Comparison of ENCODE assay signal across 10 mouse cellular contexts in the genomic region with DNA sequence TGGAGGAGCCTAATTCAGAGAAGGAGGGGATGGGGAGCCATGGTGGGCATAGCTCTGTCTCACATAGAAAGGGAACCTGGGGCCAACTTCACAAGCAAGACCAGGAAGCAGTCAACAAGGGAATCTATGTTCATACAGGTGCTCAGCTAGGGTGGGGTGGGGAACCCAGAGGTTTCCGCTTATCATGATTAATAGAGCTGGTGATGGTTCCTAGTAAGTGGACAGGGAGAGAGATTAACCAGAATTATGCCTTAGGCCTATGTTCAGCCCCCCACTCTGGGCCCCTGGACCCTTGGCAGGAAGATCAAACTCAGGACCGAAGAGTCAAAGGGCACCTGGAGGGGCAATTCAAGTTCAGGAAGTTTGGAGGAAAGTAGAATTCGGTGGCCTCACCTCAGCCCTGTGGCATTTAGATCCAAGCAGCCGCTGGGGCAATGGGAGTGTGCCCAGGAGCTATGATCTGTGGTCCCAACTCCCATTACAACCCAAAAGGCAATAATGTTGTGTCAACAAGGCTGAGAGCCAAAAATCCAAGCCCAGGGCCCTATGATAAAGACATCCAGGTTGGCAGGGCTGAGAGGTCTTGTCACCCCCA. TPM values are rescaled to one million over a fixed set of nuclear protein-coding genes. Genes with fewer than 3 reads are reported as not detected.
DNase-seq lines count a peak whose midpoint lies in the region; ATAC-seq and TF ChIP-seq lines count a peak whose summit lies in the region.
"Had no signal": no experiment of that assay in that cellular context is flagged by ENCODE, and none has a peak within 500 bp of the region (broad histone marks: within the 10 kb centered on the region; RNA-seq: fewer than 3 reads in every experiment).

No protein-coding gene starts in this region.

- intact Hi-C loops in heart, postnatal 14 days (cut with DNase I): loop anchor here (10.0 kb wide), 1 partner anchor 818 kb away; a partner anchor contains a TSS

- H3K27ac ChIP-seq in heart, embryonic 11.5 days (ENCODE audit: low read depth, low read length): peak overlapping the region; percentile 76
- no peak overlapping the region for H3K27ac ChIP-seq in CH12.LX (ENCODE audit: insufficient read depth, low read depth)
- peak overlapping the region; percentile 86 for H3K27ac ChIP-seq in intestine, postnatal 0 days (ENCODE audit: low read depth, low read length)
- H3K27ac ChIP-seq in liver, embryonic 12.5 days: peak overlapping the region; percentile 90

- no peaks in the 10 kb centered on the region for H3K27me3 ChIP-seq in heart, embryonic 11.5 days (ENCODE audit: control insufficient read depth, insufficient read depth, low read length)
- H3K27me3 ChIP-seq in CH12.LX (replicated peaks): no peaks in the 10 kb centered on the region
- H3K27me3 ChIP-seq in intestine, postnatal 0 days (replicated peaks; ENCODE audit: control insufficient read depth, insufficient read depth, low read length): no peaks in the 10 kb centered on the region
- no peaks in the 10 kb centered on the region for H3K27me3 ChIP-seq in liver, embryonic 12.5 days (replicated peaks)

- H3K4me2 ChIP-seq in heart, embryonic 11.5 days: no peak overlapping the region
- no peak overlapping the region for H3K4me2 ChIP-seq in CH12.LX (ENCODE audit: insufficient read depth, low read depth, poor library complexity, severe bottlenecking)
- H3K4me2 ChIP-seq in intestine, postnatal 0 days (replicated peaks; ENCODE audit: low read depth): peak overlapping the region; percentile 58
- no peak overlapping the region for H3K4me2 ChIP-seq in liver, embryonic 12.5 days

- H3K4me3 ChIP-seq in heart, embryonic 11.5 days (ENCODE audit: low read depth, low read length): no peak overlapping the region
- H3K4me3 ChIP-seq in CH12.LX (replicated peaks in 1 of 3; ENCODE audit: low read depth in 2 of 3, low read length in 2 of 3, poor library complexity in 1 of 3): no peak overlapping the region
- H3K4me3 ChIP-seq in intestine, postnatal 0 days (ENCODE audit: low read depth, low read length): peak overlapping the region; percentile 31; the same call in 1 of the 2 replicates
- no peak overlapping the region for H3K4me3 ChIP-seq in liver, embryonic 12.5 days

- DNase-seq in heart, postnatal 14 days: no peak
- no peak for DNase-seq in CH12.LX (ENCODE audit: extremely low read depth)
- DNase-seq in urinary bladder, postnatal 10 days (ENCODE audit: low spot score): no peak
- no peak for DNase-seq in frontal cortex, postnatal 10 days (ENCODE audit: low spot score in 2 of 2)
- DNase-seq in urinary bladder, postnatal 36 days (ENCODE audit: low spot score in 2 of 2): no peak
- DNase-seq: cerebellum, postnatal 14 days had no signal

- no peak for ATAC-seq in heart, embryonic 11.5 days (replicated peaks; ENCODE audit: insufficient number of reproducible peaks, low FRiP score, low TSS enrichment)
- ATAC-seq in intestine, postnatal 0 days: 0 out of 2 replicates have a peak, but pooled peaks have one; percentile 1
- ATAC-seq in liver, embryonic 12.5 days: no peak
- ATAC-seq: inflammation-experienced regulatory T-cells, adult 6 months had no signal

- no peaks in the 10 kb centered on the region for H3K79me2 ChIP-seq in CH12.LX (replicated peaks; ENCODE audit: control insufficient read depth, extremely low read depth, insufficient read depth, poor library complexity, severe bottlenecking)

- H3K4me1 ChIP-seq in heart, embryonic 11.5 days (ENCODE audit: control insufficient read depth, insufficient read depth, low read length): peaks cover 16% of the 10 kb centered on the region
- H3K4me1 ChIP-seq in CH12.LX (ENCODE audit: control insufficient read depth in 1 of 2, insufficient read depth in 2 of 2): peaks cover 0 to 9% of the 10 kb centered on the region in 2 experiments; a peak in 2 of 4 replicates
- H3K4me1 ChIP-seq in intestine, postnatal 0 days (replicated peaks; ENCODE audit: control insufficient read depth, insufficient read depth, low read length): peaks cover 15% of the 10 kb centered on the region; the same call in 1 of the 2 replicates
- peaks cover 47% of the 10 kb centered on the region for H3K4me1 ChIP-seq in liver, embryonic 12.5 days

- WGBS in heart, embryonic 11.5 days (ENCODE audit: insufficient replicate concordance): 86% methylated on average over 4 of the region's 4 CpGs
- 36% methylated on average over 4 of the region's 4 CpGs for WGBS in intestine, postnatal 0 days
- 81% methylated on average over 4 of the region's 4 CpGs for WGBS in liver, embryonic 12.5 days (ENCODE audit: insufficient replicate concordance)

- TF ChIP-seq CTCF in CH12.LX (conservative IDR thresholded peaks at IDR 0.05 in 1 of 2, IDR thresholded peaks at IDR 0.05 in 1 of 2; ENCODE audit: low read depth in 2 of 2, low read length in 2 of 2): no peak
- no peak for TF ChIP-seq CTCF in intestine, postnatal 0 days (IDR thresholded peaks at IDR 0.05; ENCODE audit: low read depth)

- no peak overlapping the region for H3K9ac ChIP-seq in heart, embryonic 11.5 days (ENCODE audit: low read depth, low read length)
- no peak overlapping the region for H3K9ac ChIP-seq in CH12.LX (ENCODE audit: insufficient read depth, low read depth)
- 0 out of 2 replicates have a peak overlapping the region, but pooled peaks have one; percentile 11 for H3K9ac ChIP-seq in intestine, postnatal 0 days (ENCODE audit: low read depth, low read length)
- H3K9ac ChIP-seq in liver, embryonic 12.5 days: peak overlapping the region; percentile 60

- dilution Hi-C loops in CH12.LX (cut with MboI; ENCODE audit: extremely low pct_ligation_motif_present, extremely low pct_unique_long_range_greater_than_20kb, low sequenced_read_pairs): no loop called here

- no peak for TF ChIP-seq POLR2A in CH12.LX (IDR thresholded peaks at IDR 0.05; ENCODE audit: low read depth, low read length)

- in situ Hi-C loops in CH12.LX (cut with MboI; ENCODE audit: low pct_ligation_motif_present, low pct_unique_long_range_greater_than_20kb, low sequenced_read_pairs): no loop called here

- H3K36me3 ChIP-seq in heart, embryonic 11.5 days (ENCODE audit: control insufficient read depth, insufficient read depth, low read length): peaks cover 11% of the 10 kb centered on the region
- H3K36me3 ChIP-seq in CH12.LX (replicated peaks in 1 of 2; ENCODE audit: control insufficient read depth in 1 of 2, insufficient read depth in 1 of 2, low read length in 1 of 2): peaks cover 35 to 69% of the 10 kb centered on the region in 2 experiments
- H3K36me3 ChIP-seq in intestine, postnatal 0 days (ENCODE audit: control insufficient read depth, insufficient read depth): peaks cover 34% of the 10 kb centered on the region
- H3K36me3 ChIP-seq in liver, embryonic 12.5 days: peaks cover 44% of the 10 kb centered on the region

- TF ChIP-seq RAD21 in CH12.LX (IDR thresholded peaks at IDR 0.05; ENCODE audit: low read depth, low read length): no peak

- TF ChIP-seq EP300 in CH12.LX (IDR thresholded peaks at IDR 0.05; ENCODE audit: low read length): no peak

- H3K9me3 ChIP-seq in heart, embryonic 11.5 days (replicated peaks; ENCODE audit: control insufficient read depth, low read length): no peaks in the 10 kb centered on the region
- no peaks in the 10 kb centered on the region for H3K9me3 ChIP-seq in CH12.LX (replicated peaks; ENCODE audit: low read length)
- H3K9me3 ChIP-seq in intestine, postnatal 0 days (ENCODE audit: control insufficient read depth): no peaks in the 10 kb centered on the region
- H3K9me3 ChIP-seq in liver, embryonic 12.5 days (replicated peaks): no peaks in the 10 kb centered on the region

RNA-seq across cellular contexts. Expression of a gene that starts 0.5 kb away (rescaled TPM):
- 1.3 and 1.9 TPM in 2 replicates for polyA plus RNA-seq in heart, embryonic 11.5 days (2014; fragmentation: Nextera tagmentation; extraction: Ambion mirVana)
- 10 to 100 TPM in 1 of 2 experiments, 1 to 10 TPM in 1; 8.9 to 11.2 TPM for total RNA-seq in heart, postnatal 14 days (2021)
- total RNA-seq in CH12.LX (2012; rRNA removed) (0.25 TPM in 2 replicates), CH12.LX (2014; rRNA removed) (0.24 TPM in 1 of 2 replicates, not detected in the other)
- 0.29 and 0.35 TPM in 2 replicates for polyA plus RNA-seq in CH12.LX (2012; ENCODE audit: insufficient read length, low read depth)
- 29.5 and 31.2 TPM in 2 replicates for polyA plus RNA-seq in intestine, postnatal 0 days (2015; fragmentation: Nextera tagmentation; extraction: Ambion mirVana)
- 2.2 TPM in 2 replicates for polyA plus RNA-seq in liver, embryonic 12.5 days (2016; fragmentation: Nextera tagmentation; extraction: Ambion mirVana)
- polyA plus RNA-seq: inflammation-experienced regulatory T-cells, adult 6 months had no signal

RNA-seq across cellular contexts. Expression of a gene that starts 13.9 kb away (rescaled TPM):
- 279 and 286 TPM in 2 replicates for polyA plus RNA-seq in heart, embryonic 11.5 days (2014; fragmentation: Nextera tagmentation; extraction: Ambion mirVana)
- total RNA-seq in heart, postnatal 14 days (2021): 100 to 1,000 TPM; 166 to 167 TPM
- 207 and 210 TPM in 2 replicates for total RNA-seq in CH12.LX (2012; rRNA removed)
- total RNA-seq in CH12.LX (2014; rRNA removed): 140 and 142 TPM in 2 replicates
- polyA plus RNA-seq in CH12.LX (2012; ENCODE audit: insufficient read length, low read depth): 152 and 203 TPM in 2 replicates
- polyA plus RNA-seq in intestine, postnatal 0 days (2015; fragmentation: Nextera tagmentation; extraction: Ambion mirVana): 318 and 324 TPM in 2 replicates
- 210 and 211 TPM in 2 replicates for polyA plus RNA-seq in liver, embryonic 12.5 days (2016; fragmentation: Nextera tagmentation; extraction: Ambion mirVana)

RNA-seq across cellular contexts. Expression of a gene that starts 19.9 kb away (rescaled TPM):
- polyA plus RNA-seq in heart, embryonic 11.5 days (2014; fragmentation: Nextera tagmentation; extraction: Ambion mirVana): 33.0 and 36.4 TPM in 2 replicates
- 10 to 100 TPM; 40.3 to 42.2 TPM for total RNA-seq in heart, postnatal 14 days (2021)
- total RNA-seq in CH12.LX (2012; rRNA removed): 38.2 and 45.2 TPM in 2 replicates
- total RNA-seq in CH12.LX (2014; rRNA removed): 8.8 and 9.9 TPM in 2 replicates
- polyA plus RNA-seq in CH12.LX (2012; ENCODE audit: insufficient read length, low read depth): 22.2 and 23.6 TPM in 2 replicates
- 11.1 and 11.8 TPM in 2 replicates for polyA plus RNA-seq in intestine, postnatal 0 days (2015; fragmentation: Nextera tagmentation; extraction: Ambion mirVana)
- 17.3 and 22.1 TPM in 2 replicates for polyA plus RNA-seq in liver, embryonic 12.5 days (2016; fragmentation: Nextera tagmentation; extraction: Ambion mirVana)

RNA-seq across cellular contexts. Expression of a gene that starts 20.9 kb away (rescaled TPM):
- 92.4 and 92.9 TPM in 2 replicates for polyA plus RNA-seq in heart, embryonic 11.5 days (2014; fragmentation: Nextera tagmentation; extraction: Ambion mirVana)
- 10 to 100 TPM; 50.4 to 54.9 TPM for total RNA-seq in heart, postnatal 14 days (2021)
- 60.1 and 67.3 TPM in 2 replicates for total RNA-seq in CH12.LX (2012; rRNA removed)
- 36.8 and 39.6 TPM in 2 replicates for total RNA-seq in CH12.LX (2014; rRNA removed)
- polyA plus RNA-seq in CH12.LX (2012; ENCODE audit: insufficient read length, low read depth): 83.5 and 99.2 TPM in 2 replicates
- polyA plus RNA-seq in intestine, postnatal 0 days (2015; fragmentation: Nextera tagmentation; extraction: Ambion mirVana): 84.6 and 91.1 TPM in 2 replicates
- 67.0 and 68.7 TPM in 2 replicates for polyA plus RNA-seq in liver, embryonic 12.5 days (2016; fragmentation: Nextera tagmentation; extraction: Ambion mirVana)

RNA-seq across cellular contexts. Expression of a gene that starts 59.0 kb away (rescaled TPM):
- 41.4 and 45.5 TPM in 2 replicates for polyA plus RNA-seq in heart, embryonic 11.5 days (2014; fragmentation: Nextera tagmentation; extraction: Ambion mirVana)
- 10 to 100 TPM; 10.7 to 12.0 TPM for total RNA-seq in heart, postnatal 14 days (2021)
- 16.8 and 20.7 TPM in 2 replicates for total RNA-seq in CH12.LX (2012; rRNA removed)
- total RNA-seq in CH12.LX (2014; rRNA removed): 18.5 and 20.5 TPM in 2 replicates
- 39.0 and 39.6 TPM in 2 replicates for polyA plus RNA-seq in CH12.LX (2012; ENCODE audit: insufficient read length, low read depth)
- polyA plus RNA-seq in intestine, postnatal 0 days (2015; fragmentation: Nextera tagmentation; extraction: Ambion mirVana): 24.7 and 25.2 TPM in 2 replicates
- 15.4 and 15.7 TPM in 2 replicates for polyA plus RNA-seq in liver, embryonic 12.5 days (2016; fragmentation: Nextera tagmentation; extraction: Ambion mirVana)

Comparison
In these comparisons a context has a peak if more than half of its experiments do, and no peak if none do; other contexts are left out.
1. H3K9ac ChIP-seq: peak in intestine, postnatal 0 days (single experiment) and liver, embryonic 12.5 days (single experiment); none in heart, embryonic 11.5 days (single experiment) and CH12.LX (single experiment).